Mouse (Mus musculus) pancreas, adult 10 weeks (tissue): ENCODE results near the gene Dthd1. TPM values are rescaled to one million over a fixed set of nuclear protein-coding genes. Genes with fewer than 3 reads are reported as not detected.

Experiments used
- polyA plus RNA-seq: library from polyadenylated mRNA; stranded (reverse); fragments of 350-450 nt; fragmentation: Illumina TruSeq; extraction: RNeasy Lipid Tissue Mini Kit (QIAGEN cat#74804); gene quantifications from one replicate; pipeline ENCODE4 v1.2.3, GENCODE M21; 2015; ENCODE audit warnings: low read depth, low replicate concordance; ENCODE audit not compliant: insufficient read depth

Gene Dthd1
- not detected for polyA plus RNA-seq

DNA sequence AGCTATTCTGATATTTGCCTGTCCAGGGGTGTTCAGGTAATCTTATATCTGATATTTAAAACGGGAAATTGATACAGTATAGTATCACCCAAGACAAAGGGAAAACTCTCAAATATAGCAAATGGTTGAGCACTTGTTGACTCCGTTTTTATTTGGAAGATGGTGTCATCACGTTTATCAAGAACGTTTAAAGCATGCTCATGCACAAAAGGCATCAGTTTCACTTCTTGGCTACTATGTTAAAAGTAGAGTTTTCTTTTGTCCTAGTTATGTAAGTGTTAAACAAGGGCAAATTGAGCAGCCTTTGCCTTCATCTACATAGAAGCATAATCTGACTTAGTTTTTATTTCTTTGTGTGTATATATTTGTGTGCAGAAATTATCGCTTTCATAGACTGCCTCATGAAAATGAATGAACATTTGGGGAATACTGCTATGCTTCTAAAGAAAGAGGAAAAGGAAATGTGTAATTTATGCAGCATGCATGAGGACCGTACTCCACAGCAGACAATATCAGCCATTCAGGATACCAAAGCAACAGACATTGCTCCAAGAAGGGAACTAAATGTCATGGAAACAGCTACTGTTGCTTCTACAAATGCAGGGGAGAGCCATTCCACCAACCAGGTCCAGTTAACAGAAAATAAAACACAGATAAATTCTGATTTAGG lies at the start of gene Dthd1:
TSS of gene Dthd1 (plus strand) at position 422 of the 670 bp plus-strand sequence.

GRCm38 (mm10) chr5:62765784-62766701 lies 47.6 kb upstream of the Dthd1 start, which contains the start of gene Arap2:
Gene Arap2 (minus strand): TSS chr5:62766159.

Other genes with a start within 250 kb of the Dthd1 start
- 2.5 TPM for gene Arap2, start 47.7 kb upstream of the Dthd1 start, polyA plus RNA-seq